Mouse (Mus musculus) spleen, adult 10 weeks (tissue): ENCODE results near the gene Sprr1b. TPM values are rescaled to one million over a fixed set of nuclear protein-coding genes. Genes with fewer than 3 reads are reported as not detected.

ENCODE experiments used
- polyA plus RNA-seq: library from polyadenylated mRNA; stranded (reverse); fragments of 350-450 nt; fragmentation: Illumina TruSeq; extraction: RNeasy Lipid Tissue Mini Kit (QIAGEN cat#74804); gene quantifications from one replicate; pipeline ENCODE4 v1.2.3, GENCODE M21; 2015; ENCODE audit warnings: low replicate concordance; ENCODE audit not compliant: insufficient read depth

Gene Sprr1b
- not detected for polyA plus RNA-seq

DNA sequence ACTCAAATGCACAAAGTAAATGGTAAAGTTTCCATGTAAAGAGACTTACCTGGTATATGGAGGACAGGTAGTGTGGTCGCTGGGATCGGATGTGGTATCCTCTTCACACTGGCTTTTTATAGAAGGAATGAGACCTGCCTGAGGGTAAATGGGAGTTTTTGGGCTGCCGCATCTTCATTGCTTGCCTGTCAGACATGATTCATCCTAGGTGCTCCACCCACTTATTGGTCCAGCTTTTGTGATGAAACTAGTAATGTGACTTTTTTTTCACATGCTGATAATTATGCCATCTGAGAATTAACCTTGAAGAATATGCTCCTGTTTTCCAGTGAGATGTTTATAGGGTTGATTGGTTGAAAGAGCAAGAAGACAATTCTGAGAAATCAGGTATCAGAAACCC is at the start of gene Sprr1b:
Gene Sprr1b, minus strand, starts transcription at position 101 of the 400 bp plus-strand sequence.

GRCm38 (mm10) chr3:92485863-92486262 is 47.3 kb upstream of the Sprr1b start, which contains the start of gene Sprr1a:
Sprr1a (minus strand) TSS chr3:92485895.

GRCm38 (mm10) chr3:92458620-92459019 is 20.0 kb upstream of the Sprr1b start, which contains the start of gene Sprr3:
Sprr3 (minus strand) TSS chr3:92458720.

GRCm38 (mm10) chr3:92432282-92432681 is 6.3 kb downstream of the Sprr1b start, which contains the start of gene Sprr2k:
Sprr2k (plus strand) TSS chr3:92432582.

GRCm38 (mm10) chr3:92429323-92429722 is 9.3 kb downstream of the Sprr1b start, which contains the start of gene Gm9774:
Gm9774 (minus strand) TSS chr3:92429423.

DNA sequence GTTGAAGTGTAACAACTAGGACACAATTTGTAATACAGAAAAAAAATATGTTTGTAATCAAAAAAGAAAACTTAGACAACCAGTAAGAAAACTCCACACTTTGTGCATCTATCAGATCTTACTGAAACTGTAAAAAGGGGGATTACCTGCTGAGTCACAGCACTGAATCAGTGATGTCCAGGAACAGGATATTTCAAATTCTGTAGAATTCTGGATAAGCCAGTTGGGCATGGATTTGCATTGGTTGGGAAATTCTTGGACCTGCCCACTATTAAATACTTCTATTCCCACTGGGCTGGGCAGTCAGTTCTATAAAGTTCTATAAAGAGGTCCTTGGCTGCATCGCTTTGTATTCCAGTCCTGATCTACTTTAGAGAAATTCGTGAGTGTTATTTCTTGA is 20.8 kb downstream of the Sprr1b start, which contains the start of gene Sprr2j-ps:
Gene Sprr2j-ps, plus strand, starts transcription at position 301 of the 400 bp plus-strand sequence.

GRCm38 (mm10) chr3:92407691-92408090 is 30.9 kb downstream of the Sprr1b start, which contains the start of gene Sprr2i:
Sprr2i (plus strand) TSS chr3:92407991.

Other genes starting within 250 kb of the Sprr1b start
- gene Sprr2a1, start 223.0 kb downstream of the Sprr1b start, polyA plus RNA-seq: not detected
- gene Sprr2a2, start 222.9 kb downstream of the Sprr1b start, polyA plus RNA-seq: not detected
- not detected for gene Sprr2a3, start 153.4 kb downstream of the Sprr1b start, polyA plus RNA-seq
- not detected for gene Sprr2b, start 122.2 kb downstream of the Sprr1b start, polyA plus RNA-seq
- gene Sprr2d, start 99.6 kb downstream of the Sprr1b start, polyA plus RNA-seq: not detected
- gene Sprr2e, start 86.6 kb downstream of the Sprr1b start, polyA plus RNA-seq: not detected
- gene Sprr2f, start 73.6 kb downstream of the Sprr1b start, polyA plus RNA-seq: not detected
- not detected for gene Sprr2h, start 53.1 kb downstream of the Sprr1b start, polyA plus RNA-seq
- not detected for gene Sprr2i, start 30.8 kb downstream of the Sprr1b start, polyA plus RNA-seq
- not detected for gene Sprr2j-ps, start 20.7 kb downstream of the Sprr1b start, polyA plus RNA-seq
- 1.4 TPM for gene Gm9774, start 9.4 kb downstream of the Sprr1b start, polyA plus RNA-seq
- not detected for gene Sprr2k, start 6.2 kb downstream of the Sprr1b start, polyA plus RNA-seq
- gene Sprr3, start 19.9 kb upstream of the Sprr1b start, polyA plus RNA-seq: not detected
- not detected for gene Sprr1a, start 47.1 kb upstream of the Sprr1b start, polyA plus RNA-seq
- not detected for gene Sprr4, start 61.7 kb upstream of the Sprr1b start, polyA plus RNA-seq
- not detected for gene 2310046K23Rik, start 95.7 kb upstream of the Sprr1b start, polyA plus RNA-seq
- gene Ivl, start 134.9 kb upstream of the Sprr1b start, polyA plus RNA-seq: not detected
- gene Smcp, start 150.2 kb upstream of the Sprr1b start, polyA plus RNA-seq: not detected
- gene 2210017I01Rik, start 168.7 kb upstream of the Sprr1b start, polyA plus RNA-seq: not detected
- gene Lce6a, start 182.9 kb upstream of the Sprr1b start, polyA plus RNA-seq: not detected
- not detected for gene Lce1a1, start 209.5 kb upstream of the Sprr1b start, polyA plus RNA-seq
- not detected for gene Lce1b, start 218.1 kb upstream of the Sprr1b start, polyA plus RNA-seq
- not detected for gene Lce1a2, start 231.5 kb upstream of the Sprr1b start, polyA plus RNA-seq
- not detected for gene Lce1c, start 240.5 kb upstream of the Sprr1b start, polyA plus RNA-seq
- not detected for gene Lce1d, start 248.4 kb upstream of the Sprr1b start, polyA plus RNA-seq